Mouse (Mus musculus): ENCODE measurements at regions not wholly inside any gene's neighbourhood (a gene's known extent, or its start where the extent isn't known, plus 50 kb on each side); places are given as distances from the start of the nearest gene placed in this dataset.

GRCm38 (mm10) chr10:92625781-92626180, 96.4 kb downstream of the Nedd1 start:
- DNase-seq, result no peak

DNA sequence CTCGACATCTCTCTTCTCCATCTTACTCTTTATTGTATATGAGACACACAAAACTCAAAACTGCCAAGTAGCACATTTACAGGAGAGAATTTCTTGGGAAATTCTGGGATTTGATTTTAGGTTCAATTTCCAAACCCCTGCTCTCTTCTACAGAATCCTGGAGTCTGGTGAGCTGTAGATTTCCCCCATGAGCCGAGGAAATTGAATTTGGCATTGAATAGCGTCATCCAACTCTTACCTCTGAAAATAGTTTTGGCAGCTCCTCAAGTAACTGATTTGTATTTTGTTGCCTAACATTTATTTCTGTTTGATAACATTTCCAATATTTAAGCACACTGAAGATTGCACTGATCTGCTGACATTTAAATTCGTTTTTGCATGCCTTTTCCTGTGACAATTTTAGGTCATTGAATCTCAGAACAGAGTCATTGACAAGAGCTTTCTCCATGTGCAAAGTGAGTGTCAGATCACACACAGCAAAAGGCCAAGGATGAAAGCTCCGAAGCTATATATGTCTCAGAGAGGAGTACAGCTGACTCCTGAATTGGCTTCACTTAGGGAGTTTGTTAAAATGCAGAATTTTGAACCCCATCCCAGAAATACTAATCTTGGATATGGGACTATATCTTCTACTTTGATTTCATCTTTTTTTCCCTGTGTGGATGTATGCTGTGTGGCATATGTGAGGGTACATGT, 106.4 kb downstream of the Nedd1 start:
- DNase-seq, result no peak

DNA sequence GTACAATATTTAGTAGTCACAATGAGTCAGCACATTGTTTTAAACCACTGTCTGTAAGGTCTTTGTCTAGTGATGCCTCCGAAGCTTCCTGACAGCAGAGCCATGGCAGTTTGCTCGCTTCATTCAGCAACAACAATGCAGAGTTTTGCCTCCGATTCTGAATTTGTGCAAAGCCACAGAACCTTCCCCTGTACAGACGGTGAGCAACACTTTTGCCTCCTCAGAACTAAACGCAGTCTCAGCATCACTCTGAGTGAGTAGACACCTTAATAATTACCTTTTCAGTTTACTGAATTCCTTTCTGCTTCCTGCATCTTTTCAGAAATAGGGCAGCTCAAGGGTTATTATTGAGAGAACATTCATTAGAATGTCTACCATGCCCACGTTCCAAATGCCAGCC, 107.9 kb downstream of the Nedd1 start:
- DNase-seq, result no peak

DNA sequence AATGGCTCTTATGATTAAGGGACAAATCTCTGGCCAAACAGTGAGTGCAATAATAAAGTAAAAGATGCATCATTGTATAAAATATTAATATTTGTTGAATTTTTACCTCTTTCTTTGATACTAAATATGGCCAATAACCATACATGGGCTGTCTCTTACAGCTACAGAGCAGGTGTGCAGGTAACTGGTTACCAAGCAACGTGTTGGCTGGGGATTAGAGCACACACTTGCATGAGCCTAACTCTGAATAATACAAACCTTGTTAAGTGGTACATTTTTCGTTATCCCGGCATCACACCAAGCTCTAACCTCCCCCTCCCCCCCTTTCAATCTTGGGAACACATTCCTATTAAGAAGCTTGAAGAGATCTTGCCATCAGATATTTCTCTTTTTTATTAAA, 111.2 kb downstream of the Nedd1 start:
- DNase-seq, result no peak

GRCm38 (mm10) chr10:92606761-92607160, 115.5 kb downstream of the Nedd1 start:
- no peak for DNase-seq

- no peak for DNase-seq
These were observed 116.6 kb downstream of the Nedd1 start for GRCm38 (mm10) chr10:92605646-92606045.

- DNase-seq, result no peak
These were observed 122.1 kb downstream of the Nedd1 start for GRCm38 (mm10) chr10:92600116-92600515.

- DNase-seq, result no peak
These were observed 126.5 kb downstream of the Nedd1 start for GRCm38 (mm10) chr10:92595496-92596355.

GRCm38 (mm10) chr10:92593947-92594460, 128.2 kb downstream of the Nedd1 start:
- DNase-seq, result no peak

DNA sequence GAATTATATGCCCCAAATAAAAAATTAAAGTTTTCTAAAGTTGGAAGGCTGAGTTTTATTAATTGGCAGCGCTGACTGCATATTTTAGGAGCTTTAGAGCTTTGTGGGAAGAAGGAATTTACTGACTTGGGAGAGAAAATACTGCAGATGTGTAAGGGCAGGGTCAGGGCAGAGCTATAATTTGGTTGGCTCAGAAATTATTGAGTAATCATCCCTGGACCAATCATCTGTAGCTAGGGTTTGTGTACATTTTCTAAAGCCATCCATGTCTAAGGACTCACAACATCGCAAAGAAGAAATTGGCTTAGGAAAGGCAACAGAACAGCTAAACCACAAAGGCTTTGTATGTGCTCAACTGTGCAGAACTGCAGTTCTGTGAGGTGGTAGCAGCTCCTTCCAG, 143.3 kb downstream of the Nedd1 start:
- no peak for DNase-seq

DNA sequence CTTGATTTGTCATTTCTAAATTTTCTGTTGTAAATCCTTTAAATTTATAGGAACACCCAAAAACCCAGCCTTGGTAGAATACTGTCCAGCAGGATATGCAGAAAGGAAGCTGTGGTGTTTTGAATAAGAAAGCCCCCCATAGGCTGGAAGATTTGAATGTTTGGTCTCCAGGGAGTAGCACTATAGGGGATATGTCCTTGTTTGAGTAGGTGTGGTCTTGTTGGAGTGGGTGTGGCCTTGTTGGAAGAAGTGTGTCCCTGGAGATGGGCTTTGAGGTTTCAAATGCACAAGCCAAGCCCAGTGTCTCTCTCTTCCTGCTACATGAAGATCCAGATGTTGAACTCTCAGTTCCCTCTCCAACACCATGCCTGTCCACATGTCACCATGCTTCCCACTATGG, 151.7 kb downstream of the Nedd1 start:
- no peak for DNase-seq

DNA sequence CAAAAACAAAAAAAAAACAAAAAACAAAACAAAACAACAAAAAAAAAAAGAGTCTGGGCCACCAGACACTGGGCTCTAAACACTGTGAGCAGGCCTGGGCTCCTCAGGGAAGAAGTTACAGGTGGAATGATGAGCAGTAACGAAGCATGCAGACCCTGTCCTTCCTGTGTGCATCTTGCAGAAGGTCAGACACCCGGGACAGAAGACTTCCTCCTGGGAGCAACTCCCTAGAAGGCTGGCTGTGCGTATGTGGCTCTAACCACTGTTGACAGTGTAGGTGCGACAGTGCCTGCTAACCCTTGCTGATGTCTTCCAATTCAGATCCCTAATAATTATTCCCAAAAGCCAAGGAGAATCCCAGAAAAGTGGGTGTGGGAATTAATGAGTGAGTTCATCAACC, 164.8 kb downstream of the Nedd1 start:
- DNase-seq, result no peak

GRCm38 (mm10) chr10:92556526-92557422, 165.4 kb downstream of the Nedd1 start:
- DNase-seq, result no peak

- DNase-seq, result no peak
These were observed 166.3 kb downstream of the Nedd1 start for GRCm38 (mm10) chr10:92555727-92556525.

DNA sequence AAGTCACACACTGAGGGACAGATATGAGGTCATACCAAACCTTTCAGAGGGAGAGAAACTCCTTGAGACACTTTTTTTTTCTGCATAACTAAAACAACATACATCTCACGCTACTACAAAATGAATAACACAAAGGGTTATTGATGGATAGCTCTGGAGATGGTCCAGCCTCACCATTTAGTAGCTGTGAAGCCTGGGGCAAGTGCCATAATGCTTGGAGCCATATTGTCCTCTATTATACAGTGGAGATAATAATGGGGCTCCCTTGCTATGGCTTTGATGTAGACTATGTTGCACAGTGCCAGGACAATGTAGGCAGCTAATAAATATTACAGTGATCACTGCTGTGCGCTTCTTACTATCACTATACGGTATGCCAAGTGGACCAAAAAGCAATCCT, 168.3 kb downstream of the Nedd1 start:
- no peak for DNase-seq

GRCm38 (mm10) chr10:92548875-92549586, 173.2 kb downstream of the Nedd1 start:
- DNase-seq, result no peak

- DNase-seq, result no peak
These were observed 183.8 kb downstream of the Nedd1 start for GRCm38 (mm10) chr10:92538433-92538832.

DNA sequence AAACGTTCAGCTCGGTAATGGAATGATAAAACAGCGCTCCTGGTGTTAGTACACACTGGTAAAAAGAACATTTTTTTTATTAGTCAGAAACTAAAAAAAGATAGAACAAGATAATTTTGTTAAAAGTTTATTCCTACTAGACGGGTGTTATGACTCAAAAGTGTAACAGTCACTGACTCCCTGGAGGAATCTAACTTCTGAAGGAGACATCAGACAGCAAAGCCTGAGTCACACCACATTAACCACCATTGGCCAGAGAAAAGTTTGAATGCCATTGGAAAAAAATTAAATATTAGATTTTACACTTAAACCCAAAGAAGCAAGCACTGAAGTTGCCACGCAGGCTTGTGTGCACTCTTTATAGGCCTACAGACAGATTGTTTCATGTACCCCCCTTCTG, 205.3 kb downstream of the Nedd1 start:
- no peak for DNase-seq

DNA sequence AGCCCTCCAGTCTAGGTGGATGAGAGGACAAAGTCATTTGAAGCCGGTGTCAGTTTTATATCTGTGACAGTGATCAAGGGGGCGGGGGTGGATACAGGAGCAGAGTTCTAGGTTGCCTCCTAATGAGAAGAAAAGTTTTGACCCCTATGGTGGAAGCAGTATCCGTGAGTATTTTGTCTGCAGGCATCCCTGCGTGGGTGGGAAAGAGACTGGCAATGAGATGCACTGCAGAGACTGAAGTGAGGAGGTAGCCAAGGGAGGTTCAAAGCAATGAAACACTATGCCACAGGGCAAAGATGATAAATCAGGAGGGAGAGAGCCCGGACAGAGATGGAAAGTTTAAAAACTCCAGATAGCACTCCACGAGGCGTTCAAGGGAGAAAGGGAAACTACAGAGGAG, 210.5 kb downstream of the Nedd1 start:
- DNase-seq, result no peak

GRCm38 (mm10) chr10:92510677-92511076, 211.5 kb downstream of the Nedd1 start:
- no peak for DNase-seq

DNA sequence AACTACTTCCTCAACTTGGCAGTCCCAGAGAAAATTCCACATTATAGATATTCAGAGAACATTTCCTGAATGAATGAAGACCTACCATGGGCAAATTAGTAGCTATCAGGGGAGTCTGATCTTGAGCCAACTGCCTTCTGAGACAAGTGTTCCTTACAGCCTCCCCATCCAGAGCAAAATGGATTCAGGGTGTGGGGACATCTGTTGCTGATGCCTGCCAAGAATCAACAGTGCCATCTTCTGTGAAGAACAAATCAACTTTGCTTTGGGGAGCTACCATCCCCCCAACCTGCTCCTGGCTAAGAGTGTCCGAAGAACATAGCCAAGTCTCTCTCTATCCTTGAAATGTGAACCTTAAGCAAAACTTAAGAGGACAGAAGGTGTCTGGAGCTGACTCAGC, 217.9 kb downstream of the Nedd1 start:
- DNase-seq, result peak; percentile 6 to 12
